Mouse (Mus musculus): ENCODE data around the gene Tmem189. TPM values are rescaled to one million over a fixed set of nuclear protein-coding genes. Genes with fewer than 3 reads are reported as not detected.

Gene Tmem189
- 51.7 and 55.1 TPM in 2 replicates for polyA plus RNA-seq (2015; fragmentation: Nextera tagmentation; extraction: Ambion mirVana)

GRCm38 (mm10) chr2:167689501-167690218, at the start of gene Tmem189:
Gene Tmem189, minus strand, starts transcription at chr2:167689822.
- peak; percentile 81 for DNase-seq (ENCODE audit: low spot score)
- TF ChIP-seq EP300 (IDR thresholded peaks at IDR 0.05) (no peak), CTCF (IDR thresholded peaks at IDR 0.05) (no peak)
- H3K36me3 ChIP-seq (ENCODE audit: insufficient read depth, low read length) = peaks cover 16% of the 10 kb centered on the region
- peak; percentile 21 for ATAC-seq
- peak within 1 kb of the TSS; percentile 75 for H3K4me2 ChIP-seq (replicated peaks; ENCODE audit: low read depth, low read length)
- WGBS = under 1% methylated on average over 93 of the region's 99 CpGs
- no peaks in the 10 kb centered on the region; the same call in 1 of the 2 replicates for H3K4me1 ChIP-seq (ENCODE audit: insufficient read depth, low read depth, low read length)
- H3K27ac ChIP-seq (ENCODE audit: low read length) = peak within 1 kb of the TSS; percentile 98
- H3K9me3 ChIP-seq (ENCODE audit: low read length) = no peaks in the 10 kb centered on the region
- peak within 1 kb of the TSS; percentile 93 for H3K9ac ChIP-seq (replicated peaks; ENCODE audit: low read depth)
- H3K4me3 ChIP-seq (ENCODE audit: low read depth, low read length) = peak within 1 kb of the TSS; percentile 81
- no peaks in the 10 kb centered on the region for H3K27me3 ChIP-seq (replicated peaks; ENCODE audit: insufficient read depth, low read length)

- H3K36me3 ChIP-seq (ENCODE audit: insufficient read depth, low read length) = no peaks in the 10 kb centered on the region
- no peak for DNase-seq (ENCODE audit: low spot score)
- H3K4me1 ChIP-seq (ENCODE audit: insufficient read depth, low read depth, low read length) = no peaks in the 10 kb centered on the region
- no peak for ATAC-seq
- no peak for TF ChIP-seq CTCF (IDR thresholded peaks at IDR 0.05)
- TF ChIP-seq EP300 (IDR thresholded peaks at IDR 0.05) = no peak
- H3K27me3 ChIP-seq (replicated peaks; ENCODE audit: insufficient read depth, low read length) = no peaks in the 10 kb centered on the region
- H3K9ac ChIP-seq (replicated peaks; ENCODE audit: low read depth) = no peak overlapping the region
- H3K27ac ChIP-seq (ENCODE audit: low read length) = no peak overlapping the region
- no peak overlapping the region for H3K4me3 ChIP-seq (ENCODE audit: low read depth, low read length)
- H3K9me3 ChIP-seq (ENCODE audit: low read length) = no peaks in the 10 kb centered on the region
- no peak overlapping the region for H3K4me2 ChIP-seq (replicated peaks; ENCODE audit: low read depth, low read length)
- 30% methylated on average over 6 of the region's 6 CpGs for WGBS
Measured at GRCm38 (mm10) chr2:167739030-167739429, 49.4 kb upstream of the Tmem189 start.

- 68% methylated on average over 9 of the region's 10 CpGs for WGBS
- H3K4me2 ChIP-seq (replicated peaks; ENCODE audit: low read depth, low read length) = no peak overlapping the region
- no peaks in the 10 kb centered on the region for H3K9me3 ChIP-seq (ENCODE audit: low read length)
- H3K27me3 ChIP-seq (replicated peaks; ENCODE audit: insufficient read depth, low read length) = no peaks in the 10 kb centered on the region
- no peak overlapping the region for H3K27ac ChIP-seq (ENCODE audit: low read length)
- H3K36me3 ChIP-seq (ENCODE audit: insufficient read depth, low read length) = no peaks in the 10 kb centered on the region
- H3K9ac ChIP-seq (replicated peaks; ENCODE audit: low read depth) = no peak overlapping the region
- TF ChIP-seq EP300 (IDR thresholded peaks at IDR 0.05) = no peak
- TF ChIP-seq CTCF (IDR thresholded peaks at IDR 0.05) = no peak
- ATAC-seq = peak; percentile 5; the same call in 1 of the 2 replicates
- DNase-seq (ENCODE audit: low spot score) = no peak
- H3K4me3 ChIP-seq (ENCODE audit: low read depth, low read length) = no peak overlapping the region
- no peaks in the 10 kb centered on the region for H3K4me1 ChIP-seq (ENCODE audit: insufficient read depth, low read depth, low read length)
Measured at GRCm38 (mm10) chr2:167734861-167735260, 45.2 kb upstream of the Tmem189 start.

GRCm38 (mm10) chr2:167731149-167731548, 41.5 kb upstream of the Tmem189 start:
- Histone ChIP-seq H3K4me1 (ENCODE audit: insufficient read depth, low read depth, low read length) (no peaks in the 10 kb centered on the region; the same call in 1 of the 2 replicates), H3K4me3 (ENCODE audit: low read depth, low read length) (no peak overlapping the region), H3K36me3 (ENCODE audit: insufficient read depth, low read length) (no peaks in the 10 kb centered on the region), H3K27me3 (replicated peaks; ENCODE audit: insufficient read depth, low read length) (no peaks in the 10 kb centered on the region), H3K4me2 (replicated peaks; ENCODE audit: low read depth, low read length) (no peak overlapping the region), H3K9me3 (ENCODE audit: low read length) (no peaks in the 10 kb centered on the region), H3K27ac (ENCODE audit: low read length) (no peak overlapping the region), H3K9ac (replicated peaks; ENCODE audit: low read depth) (no peak overlapping the region)
- no peak for DNase-seq (ENCODE audit: low spot score)
- 68% methylated on average over 13 of the region's 13 CpGs for WGBS
- no peak for TF ChIP-seq EP300 (IDR thresholded peaks at IDR 0.05)
- no peak for TF ChIP-seq CTCF (IDR thresholded peaks at IDR 0.05)
- ATAC-seq = no peak

- Histone ChIP-seq H3K27ac (ENCODE audit: low read length) (no peak overlapping the region), H3K27me3 (replicated peaks; ENCODE audit: insufficient read depth, low read length) (no peaks in the 10 kb centered on the region), H3K4me3 (ENCODE audit: low read depth, low read length) (no peak overlapping the region), H3K9me3 (ENCODE audit: low read length) (no peaks in the 10 kb centered on the region), H3K4me2 (replicated peaks; ENCODE audit: low read depth, low read length) (no peak overlapping the region), H3K9ac (replicated peaks; ENCODE audit: low read depth) (no peak overlapping the region), H3K36me3 (ENCODE audit: insufficient read depth, low read length) (no peaks in the 10 kb centered on the region), H3K4me1 (ENCODE audit: insufficient read depth, low read depth, low read length) (no peaks in the 10 kb centered on the region; the same call in 1 of the 2 replicates)
- ATAC-seq = no peak
- no peak for DNase-seq (ENCODE audit: low spot score)
- TF ChIP-seq EP300 (IDR thresholded peaks at IDR 0.05) (no peak), CTCF (IDR thresholded peaks at IDR 0.05) (no peak)
- WGBS = 70% methylated on average over 5 of the region's 7 CpGs
Measured at GRCm38 (mm10) chr2:167730036-167730435, 40.4 kb upstream of the Tmem189 start.

GRCm38 (mm10) chr2:167727161-167727560, 37.5 kb upstream of the Tmem189 start:
- peak; percentile 31 for DNase-seq (ENCODE audit: low spot score)

More at GRCm38 (mm10) chr2:167727161-167727560, 37.5 kb upstream of the Tmem189 start:
- Histone ChIP-seq H3K4me3 (ENCODE audit: low read depth, low read length) (no peak overlapping the region), H3K9ac (replicated peaks; ENCODE audit: low read depth) (no peak overlapping the region), H3K36me3 (ENCODE audit: insufficient read depth, low read length) (no peaks in the 10 kb centered on the region), H3K27me3 (replicated peaks; ENCODE audit: insufficient read depth, low read length) (no peaks in the 10 kb centered on the region), H3K4me1 (ENCODE audit: insufficient read depth, low read depth, low read length) (no peaks in the 10 kb centered on the region; the same call in 1 of the 2 replicates), H3K27ac (ENCODE audit: low read length) (no peak overlapping the region), H3K9me3 (ENCODE audit: low read length) (no peaks in the 10 kb centered on the region), H3K4me2 (replicated peaks; ENCODE audit: low read depth, low read length) (no peak overlapping the region)
- 23% methylated on average over 13 of the region's 13 CpGs for WGBS
- ATAC-seq = peak; percentile 57
- TF ChIP-seq EP300 (IDR thresholded peaks at IDR 0.05) (no peak), CTCF (IDR thresholded peaks at IDR 0.05) (no peak)
